Mouse (Mus musculus): ENCODE results near the gene Socs2.

- peak; percentile 12; the same call in 1 of the 2 replicates for TF ChIP-seq CTCF (IDR thresholded peaks at IDR 0.05; ENCODE audit: low read depth)
- no peak for TF ChIP-seq EP300 (IDR thresholded peaks at IDR 0.05; ENCODE audit: low read depth)
Measured at GRCm38 (mm10) chr10:95440566-95440965, 23.6 kb upstream of the Socs2 start.

Measured in liver, embryonic 14.5 days (tissue).